Mouse (Mus musculus): ENCODE measurements around the gene Cdc20. TPM values are rescaled to one million over a fixed set of nuclear protein-coding genes. Genes with fewer than 3 reads are reported as not detected.

Cdc20 gene
- total RNA-seq, 2 experiments from 2014 or later: 42.5 to 89.5 TPM

DNA sequence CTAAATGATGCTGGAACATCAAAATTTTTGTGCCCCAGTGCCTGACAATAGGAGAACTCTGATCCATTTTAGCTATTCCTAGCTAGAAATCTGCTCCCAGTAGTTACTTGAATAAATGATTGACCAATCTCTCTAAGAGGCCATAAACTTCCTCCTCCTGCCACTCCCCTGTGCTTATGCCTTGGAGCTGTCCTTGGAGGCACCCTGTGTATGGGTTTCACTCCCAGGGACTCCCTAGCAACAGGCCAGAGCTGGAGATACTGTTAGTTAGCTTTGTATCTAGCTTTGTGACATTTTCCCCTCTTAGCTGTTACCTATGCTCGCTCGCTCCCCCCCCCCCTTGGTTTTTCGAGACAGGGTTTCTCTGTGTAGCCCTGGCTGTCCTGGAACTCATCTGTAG lies 15.8 kb downstream of the Cdc20 start:
- ATAC-seq (replicated peaks; ENCODE audit: poor library complexity): no peak

DNA sequence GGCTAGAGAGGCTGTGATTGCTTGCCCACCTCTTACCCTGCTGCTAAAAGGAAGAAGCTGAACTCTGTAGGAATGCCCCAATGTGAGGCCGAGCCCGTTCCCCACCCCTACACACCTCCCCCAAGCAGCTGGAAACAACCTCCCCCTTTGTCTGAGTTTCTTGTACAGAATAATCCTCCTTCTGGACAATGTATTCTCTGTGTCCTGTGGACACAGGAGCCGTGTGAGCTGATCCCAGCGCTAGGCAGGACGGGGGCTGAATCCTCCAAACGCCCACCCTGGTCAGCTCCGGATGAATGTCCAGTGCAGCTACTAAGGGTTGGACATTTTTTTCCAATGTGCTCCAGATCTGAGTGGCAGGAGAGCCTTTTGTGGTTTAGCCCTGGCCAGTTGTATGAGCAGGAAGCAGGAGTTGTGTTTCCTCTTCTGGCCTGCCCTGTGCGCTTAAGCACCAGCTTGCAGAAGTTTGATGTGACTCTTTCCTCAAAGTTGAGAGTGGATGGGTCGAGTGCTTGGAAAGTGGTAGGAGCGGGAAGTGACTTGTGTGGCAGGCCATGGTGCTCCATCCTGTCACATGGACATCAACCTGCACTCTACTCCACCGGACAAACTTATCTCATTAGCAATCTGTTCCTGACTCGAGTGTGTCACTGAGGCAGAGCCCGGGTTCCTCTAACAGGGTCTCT lies 19.9 kb downstream of the Cdc20 start:
- ATAC-seq (replicated peaks; ENCODE audit: poor library complexity): peak; percentile 23; the same call in 1 of the 2 replicates

DNA sequence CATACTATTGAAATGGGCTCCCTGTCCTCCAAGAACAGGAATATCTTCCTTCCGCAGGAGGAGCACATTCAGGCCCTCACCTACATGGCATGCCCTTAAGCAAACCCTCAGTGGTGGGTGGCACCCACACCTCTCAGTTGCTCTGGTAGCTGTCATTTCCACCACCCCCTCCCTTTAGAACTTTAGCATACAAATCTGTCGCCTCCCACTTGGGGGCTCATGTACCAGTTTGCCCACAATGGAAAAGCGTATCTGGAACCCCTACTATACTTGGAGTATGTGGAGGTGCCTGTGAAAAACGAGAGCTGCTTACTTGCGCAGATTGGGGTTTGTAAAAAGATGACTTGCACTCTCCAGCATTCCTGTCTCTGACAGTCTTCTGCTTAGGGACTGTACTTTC lies 20.8 kb downstream of the Cdc20 start:
- no peak for ATAC-seq (replicated peaks; ENCODE audit: poor library complexity)

DNA sequence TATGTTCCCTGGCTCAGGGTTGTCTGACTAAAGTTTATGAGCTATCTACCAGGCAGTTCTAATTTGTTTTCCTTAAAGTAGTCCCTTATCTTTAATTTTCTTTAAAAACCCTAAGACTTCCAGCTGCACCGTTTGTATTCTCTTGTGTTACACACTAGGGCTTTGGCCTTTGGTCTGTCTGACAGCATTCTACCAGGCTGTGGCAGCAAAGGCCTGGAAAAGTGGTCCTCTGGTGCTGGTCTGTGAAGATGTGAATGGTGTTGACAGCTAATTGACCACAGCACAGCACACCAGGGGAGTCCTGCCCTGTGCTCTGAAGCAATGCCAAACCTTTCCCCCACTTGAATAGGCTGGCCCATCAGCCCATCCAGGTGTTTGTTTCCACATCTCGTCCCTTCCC lies 21.4 kb downstream of the Cdc20 start:
- no peak for ATAC-seq (replicated peaks; ENCODE audit: poor library complexity)

DNA sequence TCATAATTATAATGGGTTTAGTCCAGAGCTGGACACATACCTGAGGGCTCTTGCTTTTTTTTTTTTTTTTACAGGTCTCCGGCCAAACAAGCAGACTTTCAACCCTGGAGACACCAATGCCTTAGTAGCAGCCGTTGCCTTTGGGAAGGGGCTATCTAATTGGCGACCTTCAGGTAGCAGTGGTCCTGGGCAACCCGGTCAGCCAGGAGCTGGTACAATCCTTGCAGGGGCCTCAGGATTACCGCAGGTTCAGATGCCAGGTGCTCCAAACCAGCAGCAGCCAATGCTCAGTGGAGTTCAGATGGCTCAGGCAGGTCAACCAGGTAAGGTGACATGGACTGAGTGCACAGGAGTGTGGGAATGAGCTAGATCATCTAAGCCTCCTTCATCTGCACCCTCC lies 23.6 kb downstream of the Cdc20 start:
- ATAC-seq (replicated peaks; ENCODE audit: poor library complexity): no peak

DNA sequence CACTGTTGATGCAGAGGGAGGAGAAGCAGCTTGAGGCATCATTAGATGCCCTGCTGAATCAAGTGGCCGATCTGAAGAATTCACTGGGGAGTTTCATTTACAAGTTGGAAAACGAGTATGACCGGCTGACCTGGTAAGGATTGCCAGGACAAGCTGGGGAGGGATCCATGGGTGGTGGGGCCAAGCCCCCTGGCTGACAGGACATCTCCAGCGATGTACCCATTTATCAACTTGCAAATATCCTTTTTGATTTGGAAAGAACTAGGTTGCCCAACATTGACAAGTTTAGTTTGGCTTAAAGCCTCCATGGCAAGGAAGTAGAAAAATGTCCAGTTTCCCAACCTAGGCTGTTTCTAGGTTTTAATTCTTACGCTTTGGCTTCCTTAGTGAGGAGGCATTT lies 26.3 kb downstream of the Cdc20 start:
- no peak for ATAC-seq (replicated peaks; ENCODE audit: poor library complexity)

DNA sequence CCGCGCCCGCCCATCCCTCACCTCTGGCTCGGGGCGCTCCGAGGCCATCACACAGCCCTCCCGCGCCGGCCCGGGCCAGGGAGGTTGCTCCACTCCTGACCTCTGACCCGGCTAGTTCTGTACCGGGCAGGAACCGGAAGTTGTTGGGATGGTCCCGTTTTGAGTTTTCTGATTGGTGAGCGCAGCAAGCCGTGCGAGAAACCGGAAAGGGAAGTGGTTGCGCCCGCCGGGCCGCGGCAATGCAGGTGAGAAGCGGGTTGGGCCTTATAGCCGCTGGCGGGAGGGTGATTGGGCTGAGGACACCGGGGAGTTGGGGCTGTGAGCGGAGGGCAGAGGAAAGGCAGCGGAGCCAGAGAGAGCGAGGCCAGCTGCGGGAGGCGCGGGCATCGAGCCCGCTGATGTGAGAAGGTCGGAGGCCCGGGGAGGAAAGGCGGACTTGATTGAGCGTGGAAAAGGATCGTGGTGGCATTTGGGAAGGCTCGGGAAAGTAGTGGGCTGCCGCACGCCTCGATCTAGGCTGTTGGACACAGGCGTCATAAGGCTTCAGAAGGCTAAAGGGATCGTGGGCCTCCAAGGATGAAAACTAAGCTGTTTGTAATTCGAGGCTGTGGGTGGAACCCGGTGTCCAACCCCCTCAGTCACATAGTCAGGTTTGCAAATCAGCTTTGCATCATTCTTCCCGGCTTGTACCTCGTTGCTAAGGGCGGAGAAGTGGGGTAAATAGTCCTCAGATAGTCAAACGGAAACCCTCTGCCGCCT lies 27.8 kb downstream of the Cdc20 start, which contains the start of the genes Szt2 and Med8:
TSS of gene Szt2 (minus strand) at position 132 of the 759 bp plus-strand sequence.
TSS of gene Med8 (plus strand) at position 196 of the 759 bp plus-strand sequence.
- peak; percentile 99 for ATAC-seq (replicated peaks; ENCODE audit: poor library complexity)

DNA sequence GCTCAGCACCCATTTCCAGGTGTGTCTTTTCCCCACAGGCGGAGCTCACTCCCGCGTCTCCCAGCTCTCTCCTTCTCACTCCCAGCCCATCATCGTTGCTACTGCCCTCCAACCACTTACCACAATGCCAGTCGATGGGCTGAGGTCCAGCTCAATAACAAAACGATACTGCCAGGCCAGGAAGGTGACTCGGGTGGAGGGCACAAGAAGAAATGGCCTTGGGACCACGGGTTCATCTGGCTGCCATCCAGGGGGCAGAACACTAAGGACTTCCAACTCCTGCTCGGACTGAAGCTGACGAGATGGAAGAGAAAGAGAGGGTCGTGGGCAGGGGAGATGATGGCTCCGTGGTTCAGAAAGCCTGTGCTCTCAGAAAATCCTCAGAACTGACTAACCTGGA lies 34.5 kb downstream of the Cdc20 start:
- ATAC-seq (replicated peaks; ENCODE audit: poor library complexity): no peak

DNA sequence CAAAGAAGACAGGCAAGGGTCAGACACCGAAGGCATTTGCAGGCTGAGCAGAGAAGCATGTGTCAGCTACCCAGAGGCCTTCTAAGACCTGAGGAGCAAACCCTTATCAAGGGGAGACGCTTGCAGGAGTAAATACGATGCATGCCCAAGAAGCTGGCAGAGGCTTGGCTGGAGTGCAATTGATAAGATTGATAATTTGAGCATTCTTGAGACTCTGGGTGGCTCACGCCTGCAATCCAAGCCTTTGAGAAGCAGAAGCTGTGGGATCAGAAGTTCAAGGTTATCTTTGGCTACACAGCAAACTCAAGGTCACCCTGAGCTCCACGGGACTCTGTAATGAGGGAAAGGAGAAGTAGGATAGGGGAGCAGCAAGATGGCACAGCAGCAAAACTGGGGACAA lies 35.2 kb downstream of the Cdc20 start:
- peak; percentile 78 for ATAC-seq (replicated peaks; ENCODE audit: poor library complexity)

DNA sequence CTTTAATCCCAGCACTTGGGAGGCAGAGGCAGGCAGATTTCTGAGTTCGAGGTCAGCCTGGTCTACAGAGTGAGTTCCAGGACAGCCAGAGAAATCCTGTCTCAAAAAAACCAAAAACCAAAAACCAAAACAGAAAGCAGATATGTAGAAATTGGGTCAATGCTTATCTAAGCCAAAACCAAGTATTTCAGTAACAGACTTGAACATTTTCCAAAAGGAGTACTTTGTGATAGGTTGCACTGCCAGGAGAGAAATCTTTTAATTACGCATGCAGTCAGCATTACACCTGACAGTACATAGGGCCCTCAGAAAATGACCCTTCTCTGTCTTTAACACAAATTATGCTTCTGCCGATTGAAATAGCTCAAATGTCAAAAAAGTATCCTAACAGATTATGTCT lies 35.7 kb downstream of the Cdc20 start:
- no peak for ATAC-seq (replicated peaks; ENCODE audit: poor library complexity)

DNA sequence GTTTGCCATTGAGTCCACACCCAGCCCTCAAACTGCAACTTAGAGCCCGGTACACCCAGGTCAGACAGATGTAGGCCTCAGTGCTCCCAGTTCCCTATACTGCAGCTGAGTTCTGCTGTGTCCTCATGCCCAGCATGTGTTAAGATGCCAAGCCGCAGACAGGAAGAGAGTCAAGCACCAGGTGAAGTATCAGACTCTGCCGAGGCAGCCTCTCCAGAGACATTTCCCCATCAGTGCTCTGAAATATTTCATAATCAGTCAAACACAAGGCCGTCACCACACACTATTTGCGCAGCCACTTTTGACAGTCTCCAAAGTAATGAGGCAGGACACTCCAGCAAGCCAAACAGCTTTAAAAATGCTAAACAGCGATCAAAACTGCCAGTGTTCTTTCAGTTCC lies 38.8 kb downstream of the Cdc20 start:
- peak; percentile 67 for ATAC-seq (replicated peaks; ENCODE audit: poor library complexity)

DNA sequence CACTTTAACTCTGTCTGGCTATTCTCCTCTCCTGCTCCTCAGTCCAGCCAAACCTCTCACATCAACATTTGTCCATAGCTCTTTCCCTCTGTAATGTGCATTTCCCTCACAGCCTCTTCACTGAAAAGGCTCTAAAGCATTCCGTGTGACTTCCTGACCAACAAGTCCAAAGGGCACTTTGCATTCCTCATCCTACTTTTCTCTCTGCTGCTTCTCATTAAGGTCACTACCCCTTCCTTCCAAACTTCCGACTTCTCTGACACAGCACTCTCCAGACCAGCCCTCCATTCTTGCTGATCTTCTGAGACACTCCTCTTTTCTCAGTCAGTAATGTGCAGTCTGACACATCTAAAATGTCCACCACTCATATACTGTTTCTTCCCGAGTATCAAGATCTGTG lies 40.7 kb downstream of the Cdc20 start:
- no peak for ATAC-seq (replicated peaks; ENCODE audit: poor library complexity)

DNA sequence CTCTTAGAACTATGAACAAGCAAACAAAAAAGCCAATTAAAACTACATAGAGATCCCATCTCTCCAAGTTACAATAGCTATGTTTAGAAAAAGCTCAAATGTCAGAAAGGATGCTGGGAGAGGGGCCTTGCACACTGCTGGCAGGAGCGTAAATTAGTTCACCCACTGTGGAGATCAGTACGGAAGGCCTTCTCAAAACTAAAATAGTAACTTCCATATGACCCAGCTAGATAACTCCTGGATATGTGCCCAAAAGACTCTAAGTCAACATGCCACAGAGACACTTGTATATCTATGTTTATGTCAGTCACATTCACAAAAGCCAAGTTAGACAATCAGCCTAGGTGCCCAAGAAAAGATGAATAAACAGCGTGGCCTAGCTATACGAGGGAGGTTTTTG lies 41.9 kb downstream of the Cdc20 start:
- ATAC-seq (replicated peaks; ENCODE audit: poor library complexity): peak; percentile 69

DNA sequence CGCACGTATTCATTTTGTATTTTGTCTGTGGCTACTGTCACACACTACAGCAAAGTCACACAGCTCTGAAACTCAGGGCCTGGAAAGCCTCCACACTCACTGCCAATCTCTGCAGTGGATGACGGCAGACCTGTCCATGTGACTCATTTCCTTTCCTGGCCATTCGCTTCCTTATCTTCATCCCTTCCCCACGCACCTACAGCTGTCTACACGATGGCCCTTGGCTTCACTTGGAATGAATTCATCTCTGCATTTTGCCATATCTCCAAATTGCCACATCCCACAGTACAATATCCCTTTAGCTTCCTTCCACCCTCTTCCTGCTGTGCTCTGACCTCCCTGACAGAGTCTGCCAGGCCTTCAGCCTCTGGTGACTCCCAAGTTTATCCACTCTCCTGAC lies 42.6 kb downstream of the Cdc20 start:
- ATAC-seq (replicated peaks; ENCODE audit: poor library complexity): no peak

DNA sequence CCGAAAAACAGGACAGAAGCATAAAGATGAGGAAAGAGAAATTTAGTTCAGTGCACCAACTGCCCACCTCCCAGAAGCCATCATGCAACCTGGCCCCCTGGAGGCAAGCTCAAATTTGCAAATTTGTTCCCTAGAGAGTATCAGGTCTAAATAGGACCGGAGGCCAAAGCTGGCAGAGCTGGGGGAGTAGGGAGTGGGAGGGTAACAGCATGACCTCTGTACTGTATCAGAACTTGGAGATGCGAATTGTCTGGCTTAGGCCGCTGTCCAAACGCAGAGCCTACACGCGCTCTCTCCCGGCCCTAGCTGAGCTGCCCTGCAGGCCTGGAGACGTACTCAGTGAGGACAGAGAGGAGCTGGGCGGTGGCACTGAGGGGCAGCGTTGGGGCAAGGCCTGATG lies 47.0 kb downstream of the Cdc20 start:
- no peak for ATAC-seq (replicated peaks; ENCODE audit: poor library complexity)

DNA sequence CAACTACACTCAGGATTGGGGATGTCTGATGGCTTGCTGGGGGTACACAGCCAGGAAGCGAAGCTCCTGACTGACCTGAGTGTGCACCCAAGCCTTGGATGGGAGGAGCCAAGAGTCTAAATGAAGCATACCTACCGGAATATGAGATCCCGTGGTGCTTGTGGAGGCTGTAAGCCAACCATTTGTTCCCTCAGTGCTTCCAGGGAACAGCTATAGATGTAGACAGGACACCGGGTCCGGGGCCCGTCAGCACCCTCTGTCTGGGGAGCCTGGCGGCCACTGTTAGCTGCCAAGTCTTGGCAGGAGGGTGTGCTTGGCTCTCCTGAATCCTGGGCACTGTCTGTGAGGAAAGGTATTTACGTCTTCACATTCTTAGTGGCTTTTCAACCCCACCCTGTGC lies 49.8 kb downstream of the Cdc20 start:
- no peak for ATAC-seq (replicated peaks; ENCODE audit: poor library complexity)

DNA sequence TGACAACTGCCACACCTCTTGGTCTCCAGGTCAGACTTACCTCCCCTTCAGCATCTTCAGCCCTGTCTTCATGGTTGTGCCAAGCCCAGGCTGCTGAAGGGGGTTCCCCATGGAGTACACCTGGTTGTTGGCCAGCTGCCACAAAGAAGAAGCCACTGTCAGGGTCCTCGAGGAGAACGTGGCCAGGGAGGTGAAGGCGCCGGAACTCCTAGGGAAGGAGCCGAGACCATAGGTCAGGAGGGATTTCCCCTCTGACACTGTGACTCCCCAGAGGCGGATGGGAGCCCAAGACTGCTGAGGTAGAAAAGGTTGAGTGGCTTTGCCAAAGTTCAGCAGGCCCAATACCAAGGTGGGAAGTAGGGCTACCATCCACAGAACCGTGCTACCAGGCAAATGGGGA lies 53.9 kb downstream of the Cdc20 start:
- ATAC-seq (replicated peaks; ENCODE audit: poor library complexity): no peak

Other genes with a start within 250 kb of the Cdc20 start
- 0.07 TPM in 1 of 2 replicates, not detected in the other for gene Ptprf, start 145.9 kb downstream of the Cdc20 start, total RNA-seq (2015)
- gene Ptprf, start 145.9 kb downstream of the Cdc20 start, total RNA-seq (2017): 0.24 TPM in 1 of 2 replicates, not detected in the other
- gene Szt2, start 28.1 kb downstream of the Cdc20 start, total RNA-seq (2015): 12.0 and 13.7 TPM in 2 replicates
- 4.0 and 5.3 TPM in 2 replicates for gene Szt2, start 28.1 kb downstream of the Cdc20 start, total RNA-seq (2017)
- gene Med8, start 28.0 kb downstream of the Cdc20 start, total RNA-seq (2015): 66.5 and 94.1 TPM in 2 replicates
- gene Med8, start 28.0 kb downstream of the Cdc20 start, total RNA-seq (2017): 90.5 and 104 TPM in 2 replicates
- gene Elovl1, start 9.3 kb downstream of the Cdc20 start, total RNA-seq (2015): 73.6 and 93.7 TPM in 2 replicates
- gene Elovl1, start 9.3 kb downstream of the Cdc20 start, total RNA-seq (2017): 58.7 and 64.1 TPM in 2 replicates
- gene Mpl, start 20.2 kb upstream of the Cdc20 start, total RNA-seq (2015): 1.1 and 9.0 TPM in 2 replicates
- gene Mpl, start 20.2 kb upstream of the Cdc20 start, total RNA-seq (2017): 0.12 and 0.95 TPM in 2 replicates
- gene Tie1, start 52.7 kb upstream of the Cdc20 start, total RNA-seq (2015): 4.3 and 4.4 TPM in 2 replicates
- gene Tie1, start 52.7 kb upstream of the Cdc20 start, total RNA-seq (2017): 3.5 and 4.3 TPM in 2 replicates
- gene 2610528J11Rik, start 89.6 kb upstream of the Cdc20 start, total RNA-seq (2015): not detected in 2 replicates
- not detected in 2 replicates for gene 2610528J11Rik, start 89.6 kb upstream of the Cdc20 start, total RNA-seq (2017)
- 0.25 and 0.71 TPM in 2 replicates for gene Tmem125, start 106.7 kb upstream of the Cdc20 start, total RNA-seq (2015)
- 0.41 TPM in 1 of 2 replicates, not detected in the other for gene Tmem125, start 106.7 kb upstream of the Cdc20 start, total RNA-seq (2017)
- gene Cfap57, start 183.4 kb upstream of the Cdc20 start, total RNA-seq (2015): 1.2 and 1.5 TPM in 2 replicates
- gene Cfap57, start 183.4 kb upstream of the Cdc20 start, total RNA-seq (2017): 3.5 and 4.3 TPM in 2 replicates
- gene Ebna1bp2, start 183.4 kb upstream of the Cdc20 start, total RNA-seq (2015): 144 and 146 TPM in 2 replicates
- gene Ebna1bp2, start 183.4 kb upstream of the Cdc20 start, total RNA-seq (2017): 133 and 168 TPM in 2 replicates
- gene Olfr62, start 221.6 kb upstream of the Cdc20 start, total RNA-seq (2015): not detected in 2 replicates
- gene Olfr62, start 221.6 kb upstream of the Cdc20 start, total RNA-seq (2017): not detected in 2 replicates

Measured in megakaryocyte progenitor cell, adult 5-6 weeks (primary cell).